Mouse (Mus musculus) G1E (cell line): Measurements from ENCODE around the gene Ppm1l. TPM values are rescaled to one million over a fixed set of nuclear protein-coding genes. Genes with fewer than 3 reads are reported as not detected.

Experiments used
- ATAC-seq: 2 replicates; pipeline ENCODE4 v1.8.0; 2016; ENCODE audit warnings: mild to moderate bottlenecking; ENCODE audit not compliant: insufficient number of reproducible peaks, poor library complexity, low FRiP score, severe bottlenecking; ENCODE audit errors: extremely low read depth
- DNase-seq: peaks from one replicate; pipeline ENCODE4 v3.0.0; 2012; ENCODE audit warnings: low spot score
- H3K27me3 ChIP-seq: 2 replicates; pipeline ENCODE4 v1.6.1; 2012; ENCODE audit warnings: mild to moderate bottlenecking, low read length, inconsistent platforms; ENCODE audit not compliant: insufficient read depth
- H3K36me3 ChIP-seq: replicated peaks from 2 replicates; pipeline ENCODE3; 2012; ENCODE audit warnings: mild to moderate bottlenecking, inconsistent platforms
- H3K4me1 ChIP-seq: 2 replicates; pipeline ENCODE4 v1.6.1; 2012; ENCODE audit warnings: low read depth, low read length, inconsistent platforms, mixed read lengths; ENCODE audit not compliant: insufficient read depth
- H3K4me3 ChIP-seq: 2 replicates; pipeline ENCODE4 v1.5.1; 2012; ENCODE audit warnings: low read depth, mild to moderate bottlenecking, inconsistent platforms, low read length, moderate library complexity, mixed read lengths
- H3K9me3 ChIP-seq: replicated peaks from 2 replicates; pipeline ENCODE4 v1.6.1; 2012; ENCODE audit warnings: inconsistent platforms
- CTCF ChIP-seq: IDR thresholded peaks from 2 replicates; pipeline ENCODE4 v1.5.1; 2012; ENCODE audit warnings: low read depth, low read length, inconsistent platforms, mixed read lengths
- GATA1 ChIP-seq: IDR thresholded peaks from 2 replicates; pipeline ENCODE4 v1.6.1; 2012; ENCODE audit warnings: borderline replicate concordance, low read length, inconsistent platforms, mixed read lengths
- GATA2 ChIP-seq: IDR thresholded peaks from 2 replicates; pipeline ENCODE4 v1.6.1; 2012; ENCODE audit warnings: low read depth, low read length, inconsistent platforms, borderline replicate concordance
- POLR2AphosphoS5 ChIP-seq: IDR thresholded peaks from 2 replicates; pipeline ENCODE4 v1.6.1; 2012; ENCODE audit warnings: low read depth, low read length, inconsistent platforms; ENCODE audit not compliant: insufficient replicate concordance
- TAL1 ChIP-seq: conservative IDR thresholded peaks from 2 replicates; pipeline ENCODE4 v1.6.1; 2012; ENCODE audit warnings: low read depth, low read length, inconsistent platforms, mixed read lengths
- polyA plus RNA-seq: library from polyadenylated mRNA; stranded (reverse); fragments of >175 nt; gene quantifications from 2 replicates; pipeline ENCODE4 v1.2.3, GENCODE M21; 2012
- total RNA-seq, 2 experiments: library from RNA; stranded (forward) in 1 of 2; stranded (reverse) in 1 of 2; fragments of 200-1000 nt in 1 of 2; fragments of >200 nt in 1 of 2; fragmentation: Nextera tagmentation in 1 of 2; gene quantifications; 2 replicates each; pipeline ENCODE4 v1.2.3; 2014 to 2017

Gene Ppm1l
- total and polyA plus RNA-seq, 3 experiments = 1.5 to 16.6 (median 5.6) TPM

DNA sequence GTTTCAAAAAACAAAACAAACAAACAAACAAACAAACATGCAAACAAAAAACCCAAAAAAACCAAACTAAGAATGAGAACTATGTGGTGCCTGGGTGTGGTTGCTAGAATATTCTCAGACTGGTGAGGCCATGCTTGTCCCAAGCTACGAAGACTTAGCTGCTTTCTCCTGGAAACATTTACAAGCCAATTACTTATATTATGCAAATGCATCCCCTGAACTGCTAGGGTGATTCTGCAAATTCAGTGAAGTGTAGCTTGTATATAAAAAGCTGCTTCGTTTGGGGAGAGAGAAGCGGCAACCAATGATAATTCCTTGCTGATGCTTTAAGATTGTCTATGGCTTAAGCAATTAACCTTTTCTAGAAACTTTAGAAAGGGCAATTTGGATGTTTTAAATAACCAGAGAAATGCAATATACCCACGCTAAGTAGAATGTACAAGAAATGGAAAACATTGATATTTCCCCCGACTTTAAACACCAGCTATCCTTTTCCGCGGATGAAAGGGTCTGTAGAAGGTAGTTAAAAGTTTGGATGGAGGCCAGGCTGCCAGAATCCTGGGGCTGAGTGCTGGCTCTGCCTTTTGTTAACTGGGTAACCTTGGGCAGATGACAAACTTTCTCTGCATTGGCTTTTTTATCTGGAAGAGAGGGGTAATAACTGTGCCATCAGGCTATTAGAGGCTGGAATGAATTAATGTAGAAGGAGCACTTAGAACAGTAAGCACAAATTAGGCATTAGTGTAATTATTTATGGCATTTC lies 33.4 kb upstream of the Ppm1l start:
- no peak for ATAC-seq
- no peaks in the 10 kb centered on the region for H3K36me3 ChIP-seq
- 0 out of 2 replicates have a peak, but pooled peaks cover 5% of the 10 kb centered on the region for H3K4me1 ChIP-seq
- H3K27me3 ChIP-seq = peaks cover 3% of the 10 kb centered on the region; the same call in 1 of the 2 replicates
- no peak for DNase-seq
- H3K9me3 ChIP-seq = no peaks in the 10 kb centered on the region
- no peak overlapping the region for H3K4me3 ChIP-seq
- TF ChIP-seq POLR2AphosphoS5 (no peak), GATA2 (no peak), TAL1 (no peak), GATA1 (no peak), CTCF (no peak)

DNA sequence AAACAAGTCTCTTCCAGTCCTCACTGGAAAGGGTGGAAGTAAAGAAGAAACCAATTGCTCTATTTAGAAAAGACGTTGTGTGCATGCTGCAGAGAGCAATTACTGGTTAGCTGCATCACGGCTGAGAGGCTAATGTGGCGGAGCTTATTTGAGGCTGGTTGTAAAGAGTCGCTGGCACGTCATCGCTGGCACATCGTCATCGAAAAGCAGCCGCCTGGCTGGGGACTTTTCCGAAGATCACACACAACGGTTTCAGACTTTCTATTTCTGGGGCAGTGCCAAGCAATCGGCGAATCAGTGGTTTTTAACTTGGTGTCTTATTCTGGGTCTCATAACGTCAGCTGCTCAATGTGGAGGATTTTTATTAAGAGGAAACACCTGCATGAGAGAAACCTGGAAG lies 26.8 kb upstream of the Ppm1l start:
- no peak for ATAC-seq
- no peak overlapping the region for H3K4me3 ChIP-seq
- no peak for TF ChIP-seq TAL1
- TF ChIP-seq GATA1 = no peak
- no peak for TF ChIP-seq GATA2
- no peak for TF ChIP-seq POLR2AphosphoS5
- no peak for TF ChIP-seq CTCF
- no peaks in the 10 kb centered on the region for H3K4me1 ChIP-seq
- H3K27me3 ChIP-seq = peaks cover 3% of the 10 kb centered on the region
- H3K9me3 ChIP-seq = no peaks in the 10 kb centered on the region
- H3K36me3 ChIP-seq = no peaks in the 10 kb centered on the region
- DNase-seq = no peak

DNA sequence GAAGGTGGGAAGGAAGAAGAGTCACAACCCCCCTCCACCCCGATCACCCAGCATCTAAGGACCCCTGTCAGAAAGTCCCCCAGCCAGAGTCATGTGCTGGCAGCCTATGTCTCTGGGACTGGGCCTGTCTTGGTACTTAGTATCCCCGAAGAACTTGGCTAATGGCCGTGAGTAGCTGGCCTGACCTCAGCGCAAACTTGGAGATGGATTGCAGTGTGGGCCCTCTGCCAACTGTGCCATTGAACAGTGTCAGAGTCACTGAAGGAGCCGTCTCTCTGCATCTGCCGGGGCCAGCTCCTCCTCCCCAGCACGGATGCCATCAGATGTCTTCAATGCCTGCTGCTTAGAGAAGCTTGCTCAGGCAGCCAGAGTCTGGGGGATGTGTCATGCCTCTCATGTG lies 26.4 kb upstream of the Ppm1l start:
- Histone ChIP-seq H3K9me3 (no peaks in the 10 kb centered on the region), H3K27me3 (peaks cover 7% of the 10 kb centered on the region), H3K4me3 (no peak overlapping the region), H3K4me1 (no peaks in the 10 kb centered on the region), H3K36me3 (no peaks in the 10 kb centered on the region)
- TF ChIP-seq POLR2AphosphoS5 (no peak), TAL1 (no peak), GATA2 (no peak), CTCF (no peak), GATA1 (no peak)
- ATAC-seq = no peak
- DNase-seq = no peak

DNA sequence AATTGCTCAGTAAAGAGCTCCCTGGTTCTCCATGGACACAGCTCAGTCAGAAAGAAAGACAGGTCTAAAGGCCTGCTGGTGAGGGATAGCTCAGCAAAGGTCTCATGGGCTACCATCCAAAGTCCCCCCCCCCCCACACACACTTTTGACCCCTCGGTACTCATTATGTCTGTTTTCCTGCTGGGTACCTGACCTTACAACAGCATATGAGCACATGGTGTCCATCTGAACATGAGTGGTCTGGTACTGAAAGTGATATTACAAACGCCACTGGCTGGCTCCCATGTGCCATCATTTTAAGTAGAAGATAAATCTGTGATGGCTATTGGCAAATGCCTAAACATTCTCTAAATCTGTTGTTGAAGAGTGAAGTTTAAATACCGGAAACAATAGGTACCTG lies 25.8 kb upstream of the Ppm1l start:
- H3K9me3 ChIP-seq = no peaks in the 10 kb centered on the region
- ATAC-seq (no peak), DNase-seq (no peak)
- H3K4me1 ChIP-seq = no peaks in the 10 kb centered on the region
- no peak for TF ChIP-seq GATA1
- TF ChIP-seq POLR2AphosphoS5 = no peak
- TF ChIP-seq GATA2 = no peak
- no peak for TF ChIP-seq TAL1
- TF ChIP-seq CTCF = no peak
- no peaks in the 10 kb centered on the region for H3K36me3 ChIP-seq
- H3K27me3 ChIP-seq = peaks cover 7% of the 10 kb centered on the region
- H3K4me3 ChIP-seq = no peak overlapping the region

DNA sequence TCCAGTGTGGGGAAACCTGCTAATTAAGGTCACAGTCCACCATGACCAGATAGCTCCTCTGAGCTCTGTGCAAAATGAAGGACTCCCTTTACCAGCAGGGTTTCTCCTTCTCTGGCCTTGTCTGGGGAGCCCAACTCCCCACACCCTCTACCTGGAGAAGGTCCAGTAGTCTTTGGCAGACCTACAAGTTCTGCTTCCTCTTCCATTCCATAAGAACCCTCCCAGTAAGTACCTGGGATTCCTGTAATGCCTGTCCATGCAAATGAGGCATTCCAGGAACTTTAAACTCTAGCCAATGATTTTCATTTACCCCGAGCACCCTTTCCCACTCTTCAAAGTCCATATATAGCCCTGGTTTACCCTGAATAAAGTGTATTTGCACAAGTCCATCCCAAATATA lies 24.0 kb upstream of the Ppm1l start:
- Histone ChIP-seq H3K9me3 (no peaks in the 10 kb centered on the region), H3K27me3 (peaks cover 17% of the 10 kb centered on the region), H3K4me3 (no peak overlapping the region), H3K4me1 (no peaks in the 10 kb centered on the region), H3K36me3 (no peaks in the 10 kb centered on the region)
- no peak for TF ChIP-seq GATA2
- no peak for TF ChIP-seq POLR2AphosphoS5
- no peak for TF ChIP-seq TAL1
- no peak for TF ChIP-seq GATA1
- no peak for TF ChIP-seq CTCF
- ATAC-seq = no peak
- no peak for DNase-seq

DNA sequence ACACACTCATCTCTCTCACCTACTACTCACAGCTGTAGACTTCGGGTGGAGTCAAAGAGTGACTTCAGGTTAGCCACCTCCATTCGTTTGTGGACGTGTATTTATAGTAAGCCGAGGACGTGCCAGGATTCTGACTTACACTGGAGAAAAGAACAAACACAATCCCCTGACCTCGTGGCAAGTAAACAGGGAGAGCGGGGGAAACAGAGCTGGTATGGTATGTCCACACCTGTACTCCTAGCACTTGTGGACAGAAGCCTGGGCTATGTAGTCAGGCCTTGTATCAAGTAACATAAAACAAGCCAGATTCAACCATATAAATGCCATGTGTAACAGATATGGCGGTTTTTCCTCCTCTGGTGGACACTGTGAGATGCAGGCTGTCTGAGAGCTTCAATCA lies 20.4 kb upstream of the Ppm1l start:
- ATAC-seq (no peak), DNase-seq (no peak)
- Histone ChIP-seq H3K36me3 (no peaks in the 10 kb centered on the region), H3K4me1 (no peaks in the 10 kb centered on the region), H3K9me3 (no peaks in the 10 kb centered on the region), H3K27me3 (peaks cover 21% of the 10 kb centered on the region; the same call in 1 of the 2 replicates), H3K4me3 (no peak overlapping the region)
- TF ChIP-seq GATA1 (no peak), TAL1 (no peak), POLR2AphosphoS5 (no peak), GATA2 (no peak), CTCF (no peak)
